Mouse (Mus musculus) stomach, postnatal 0 days (tissue): ENCODE results near the gene Gm20489.

Experiments used
- CTCF ChIP-seq: IDR thresholded peaks from 2 replicates; pipeline ENCODE4 v1.5.1; 2016; ENCODE audit warnings: antibody characterized with exemption, low read depth, mild to moderate bottlenecking, moderate library complexity
- EP300 ChIP-seq: optimal IDR thresholded peaks from 2 replicates; pipeline ENCODE3; 2016; ENCODE audit warnings: antibody characterized with exemption

- no peak for TF ChIP-seq CTCF
- TF ChIP-seq EP300, result no peak
These were observed at the start of gene Gm20489 for GRCm38 (mm10) chrX:101268755-101269124.
